Mouse (Mus musculus) forebrain, embryonic 10.5 days (tissue): Measurements from ENCODE around the gene Rapgef5. TPM values are rescaled to one million over a fixed set of nuclear protein-coding genes. Genes with fewer than 3 reads are reported as not detected.
A peak's percentile ranks its signal among the peaks of the same experiment; 100 is the strongest.
"Not testable (repeated sequence)": the region's sequence is repeated elsewhere in the genome, so short reads cannot be mapped to it uniquely, and the experiment has no call there.

Source experiments
- DNase-seq: peaks from one replicate; pipeline ENCODE4 v3.0.0-alpha.2; 2017; ENCODE audit warnings: low spot score; ENCODE audit errors: extremely low spot score
- H3K27ac ChIP-seq: fragments of 300-500 bp; sonication (generic); 2 replicates; pipeline ENCODE4 v1.5.1; 2016; ENCODE audit warnings: mild to moderate bottlenecking
- H3K27me3 ChIP-seq: fragments of 300-500 bp; sonication (generic); 2 replicates; pipeline ENCODE4 v1.6.1; 2016; ENCODE audit warnings: mild to moderate bottlenecking; ENCODE audit not compliant: poor library complexity, severe bottlenecking
- H3K36me3 ChIP-seq: fragments of 300-500 bp; sonication (generic); replicated peaks from 2 replicates; pipeline ENCODE4 v1.6.1; 2016; ENCODE audit warnings: mild to moderate bottlenecking, moderate library complexity
- H3K4me1 ChIP-seq: fragments of 300-500 bp; sonication (generic); 2 replicates; pipeline ENCODE4 v1.6.1; 2016
- H3K4me3 ChIP-seq: fragments of 300-500 bp; sonication (generic); 2 replicates; pipeline ENCODE4 v1.5.1; 2016; ENCODE audit warnings: mild to moderate bottlenecking, moderate library complexity
- H3K9me3 ChIP-seq: fragments of 300-500 bp; sonication (generic); 2 replicates; pipeline ENCODE4 v1.6.1; 2016; ENCODE audit warnings: mild to moderate bottlenecking, moderate library complexity
- WGBS: fragments of 180-500 bp; shearing (Covaris S2); methylation state at CpG from one replicate; pipeline ENCODE4 v1.1.7; 2016; 5-methylcytosine and 5-hydroxymethylcytosine counted together
- polyA plus RNA-seq: library from polyadenylated mRNA; unstranded; fragments of >200 nt; fragmentation: Nextera tagmentation; extraction: Ambion mirVana; gene quantifications from 2 replicates; pipeline ENCODE4 v1.2.1, GENCODE M21; 2016

Rapgef5 gene
- polyA plus RNA-seq, 1 experiment from 2014 or later = 6.5 TPM

DNA sequence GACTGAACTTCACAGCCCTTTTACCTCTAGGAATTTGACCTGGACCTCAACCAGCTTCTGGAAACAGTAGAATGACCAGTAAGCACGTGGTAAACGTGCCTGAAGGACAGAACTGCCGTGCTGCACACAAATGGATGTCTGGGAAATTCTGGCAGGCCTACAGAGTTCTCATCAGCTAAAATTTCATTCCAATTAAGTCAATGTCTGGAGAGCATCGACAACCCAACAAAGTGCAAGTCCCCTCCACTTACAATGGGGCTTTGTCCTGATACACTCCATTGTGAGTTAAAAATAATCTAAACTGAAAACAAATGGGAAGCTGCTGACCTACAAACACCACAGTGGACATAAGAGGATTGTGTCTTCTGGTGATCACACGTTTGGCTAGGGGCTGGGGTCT lies 260.6 kb downstream of the Rapgef5 start:
- no peak for DNase-seq
- Histone ChIP-seq H3K9me3 (no peaks in the 10 kb centered on the region; the same call in 1 of the 2 replicates), H3K4me1 (no peaks in the 10 kb centered on the region), H3K4me3 (no peak overlapping the region), H3K27ac (no peak overlapping the region), H3K36me3 (no peaks in the 10 kb centered on the region), H3K27me3 (no peaks in the 10 kb centered on the region)
- WGBS = 76% methylated on average over 5 of the region's 5 CpGs

DNA sequence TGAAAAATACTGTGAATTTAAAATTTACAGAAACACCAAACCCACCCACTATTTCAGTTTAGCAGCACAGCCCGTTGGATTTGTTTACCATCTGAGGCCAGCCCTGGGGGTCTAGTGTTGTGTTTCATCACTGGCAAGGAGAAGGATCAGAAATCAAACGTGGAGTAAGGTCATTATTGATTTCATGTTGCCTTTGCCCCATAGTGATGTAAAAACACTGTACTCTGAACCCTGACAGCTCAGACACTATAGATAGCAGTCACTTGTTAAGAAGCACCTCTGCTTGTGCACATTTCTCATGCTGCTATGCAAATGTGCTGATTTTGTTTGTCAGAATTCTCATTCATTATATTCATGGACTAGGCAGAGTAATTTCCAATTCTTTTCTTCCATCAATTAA lies 265.1 kb downstream of the Rapgef5 start:
- Histone ChIP-seq H3K27me3 (no peaks in the 10 kb centered on the region), H3K4me1 (peaks cover 19% of the 10 kb centered on the region), H3K9me3 (no peaks in the 10 kb centered on the region; the same call in 1 of the 2 replicates), H3K27ac (no peak overlapping the region), H3K4me3 (no peak overlapping the region), H3K36me3 (no peaks in the 10 kb centered on the region)
- 59% methylated on average over 2 of the region's 2 CpGs for WGBS
- DNase-seq = no peak

DNA sequence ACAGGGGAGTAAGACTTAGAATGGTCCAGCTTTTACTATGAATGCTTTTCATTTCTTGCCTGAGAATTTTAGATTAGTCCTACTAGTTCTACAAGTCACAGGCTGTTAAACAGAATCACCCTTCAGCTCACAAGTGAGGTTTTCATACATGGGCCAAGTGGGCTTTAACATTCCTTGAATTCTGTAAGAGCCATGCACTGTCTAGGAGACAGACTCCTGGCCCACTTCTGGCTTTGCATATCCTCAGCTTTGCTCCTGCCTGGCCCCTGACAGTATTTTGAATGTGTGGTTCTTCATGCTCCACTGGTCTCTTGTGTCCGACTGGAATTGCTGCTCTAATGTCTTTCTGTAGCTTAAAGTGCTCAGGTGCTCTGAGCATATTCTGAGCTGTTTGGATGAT lies 267.1 kb downstream of the Rapgef5 start:
- Histone ChIP-seq H3K4me3 (no peak overlapping the region), H3K4me1 (peaks cover 28% of the 10 kb centered on the region), H3K27ac (no peak overlapping the region), H3K27me3 (peaks cover 12% of the 10 kb centered on the region), H3K36me3 (no peaks in the 10 kb centered on the region), H3K9me3 (no peaks in the 10 kb centered on the region; the same call in 1 of the 2 replicates)
- no peak for DNase-seq
- 33% methylated on average over 1 of the region's 1 CpGs for WGBS

DNA sequence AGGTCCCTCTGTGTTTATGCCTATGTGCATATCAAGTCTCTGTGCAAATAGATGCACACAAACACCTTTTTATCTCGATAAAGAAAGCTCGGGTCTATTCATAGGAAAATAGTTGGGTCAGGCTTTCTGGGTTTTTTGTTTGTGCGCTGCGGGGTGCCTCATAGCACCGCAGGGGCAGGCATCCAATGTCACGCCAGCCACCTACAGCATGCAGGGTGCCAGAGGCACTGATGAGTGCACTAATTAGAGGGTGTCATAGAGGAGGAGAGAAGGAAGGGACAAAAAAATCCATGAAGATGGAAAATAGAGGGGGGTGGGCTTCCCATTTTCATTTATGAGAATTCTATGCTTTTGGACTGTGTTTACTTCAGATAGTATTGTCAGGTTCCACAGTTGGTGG lies 270.3 kb downstream of the Rapgef5 start:
- Histone ChIP-seq H3K36me3 (no peaks in the 10 kb centered on the region), H3K4me1 (peaks cover 40% of the 10 kb centered on the region), H3K4me3 (no peak overlapping the region), H3K27ac (no peak overlapping the region), H3K27me3 (peaks cover 12% of the 10 kb centered on the region), H3K9me3 (no peaks in the 10 kb centered on the region)
- DNase-seq = no peak
- 19% methylated on average over 6 of the region's 6 CpGs for WGBS

DNA sequence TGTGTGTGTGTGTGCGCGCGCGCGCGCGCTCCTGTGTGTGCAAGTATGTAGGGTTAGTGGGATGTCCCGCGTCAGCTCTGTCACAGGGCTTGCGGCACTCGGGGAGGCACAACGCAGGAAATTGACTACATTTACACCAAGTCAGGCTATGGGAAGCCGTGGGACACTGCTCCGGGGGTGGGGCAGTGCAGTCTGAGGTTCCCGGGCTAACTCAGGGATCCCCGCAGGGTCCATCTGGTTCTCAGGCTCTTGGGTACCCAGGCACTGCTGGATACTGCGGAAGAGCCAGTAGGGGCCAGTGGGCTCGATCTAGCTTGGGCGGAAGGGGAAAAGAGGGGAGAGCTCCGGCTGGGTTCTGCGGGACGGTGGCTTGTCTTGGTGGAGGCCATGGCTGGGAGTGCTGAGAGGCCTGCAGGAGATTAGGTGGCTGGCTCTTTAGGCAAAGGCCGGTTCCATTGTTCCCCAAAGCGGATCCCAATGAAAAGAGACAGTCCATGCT lies 272.3 kb downstream of the Rapgef5 start:
- H3K9me3 ChIP-seq = no peaks in the 10 kb centered on the region
- no peaks in the 10 kb centered on the region for H3K36me3 ChIP-seq
- DNase-seq = peak; percentile 45
- peaks cover 35% of the 10 kb centered on the region for H3K4me1 ChIP-seq
- peak overlapping the region; percentile 53 for H3K4me3 ChIP-seq
- WGBS = 9% methylated on average over 24 of the region's 24 CpGs
- peaks cover 12% of the 10 kb centered on the region for H3K27me3 ChIP-seq
- H3K27ac ChIP-seq = peak overlapping the region; percentile 87

DNA sequence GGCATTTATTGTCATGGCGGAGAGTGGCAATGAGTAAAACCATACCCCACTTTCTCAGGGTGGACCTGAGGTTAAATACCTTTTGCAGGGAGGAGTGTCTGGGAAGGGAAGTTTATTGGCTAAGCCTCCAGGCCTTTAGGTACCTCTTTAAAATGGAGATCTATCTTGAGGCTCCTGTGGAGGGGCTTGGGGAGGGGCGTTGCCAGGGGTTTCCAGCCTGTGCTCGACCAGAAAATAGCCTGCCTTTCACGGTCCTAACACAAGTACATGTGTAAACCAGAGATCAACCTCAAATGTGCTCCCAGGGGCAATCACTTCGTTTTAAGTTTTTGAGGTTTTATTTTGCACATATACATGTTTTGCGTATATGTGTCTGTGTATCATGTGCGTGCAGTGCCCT lies 272.7 kb downstream of the Rapgef5 start:
- peak overlapping the region; percentile 87 for H3K27ac ChIP-seq
- H3K9me3 ChIP-seq = no peaks in the 10 kb centered on the region
- H3K4me1 ChIP-seq = peaks cover 30% of the 10 kb centered on the region
- H3K27me3 ChIP-seq = peaks cover 12% of the 10 kb centered on the region
- no peaks in the 10 kb centered on the region for H3K36me3 ChIP-seq
- peak overlapping the region; percentile 53 for H3K4me3 ChIP-seq
- no peak for DNase-seq
- 15% methylated on average over 7 of the region's 7 CpGs for WGBS

DNA sequence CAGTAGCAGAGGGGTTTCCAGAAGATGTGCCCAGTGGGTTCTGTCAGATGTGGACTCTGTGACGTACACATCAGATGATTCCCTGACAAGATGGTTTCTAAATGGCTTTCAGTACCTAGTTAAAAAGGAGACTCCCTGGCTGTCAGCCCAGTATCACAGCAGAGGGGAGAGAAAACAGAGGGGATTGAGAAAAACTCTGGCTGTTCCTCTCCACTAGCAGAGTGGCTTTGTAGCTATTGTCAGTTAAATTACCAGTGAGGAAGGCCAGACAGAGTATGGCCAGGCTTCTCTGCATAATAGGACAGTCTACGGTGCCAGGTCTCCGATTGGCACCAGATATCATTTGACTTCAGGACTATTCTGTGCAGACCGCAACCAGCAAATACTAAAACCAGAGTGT lies 279.0 kb downstream of the Rapgef5 start:
- no peak overlapping the region for H3K4me3 ChIP-seq
- 85% methylated on average over 4 of the region's 4 CpGs for WGBS
- H3K4me1 ChIP-seq = no peaks in the 10 kb centered on the region
- H3K36me3 ChIP-seq = no peaks in the 10 kb centered on the region
- H3K9me3 ChIP-seq = no peaks in the 10 kb centered on the region
- no peaks in the 10 kb centered on the region for H3K27me3 ChIP-seq
- H3K27ac ChIP-seq = no peak overlapping the region
- DNase-seq = no peak

DNA sequence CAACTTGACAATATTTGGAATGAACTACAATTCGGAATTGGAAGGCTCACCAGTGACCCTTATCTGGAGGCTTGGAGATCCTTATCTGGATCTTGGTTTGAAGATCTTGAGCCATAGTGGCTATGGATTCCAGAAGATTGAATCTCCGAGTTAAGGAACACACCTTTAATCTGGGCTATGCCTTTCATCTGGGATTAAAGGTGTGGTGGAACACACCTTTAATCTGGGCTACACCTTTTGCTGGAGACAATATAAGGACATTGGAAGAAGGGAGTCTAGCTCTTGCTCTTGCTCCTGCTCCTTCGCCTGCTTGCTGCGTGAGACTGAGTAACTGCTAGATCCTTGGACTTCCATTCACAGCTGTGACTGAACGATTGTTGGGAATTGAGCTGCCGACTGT lies 287.7 kb downstream of the Rapgef5 start, which contains the start of gene Cdca7l:
TSS of gene Cdca7l (plus strand) at position 301 of the 400 bp plus-strand sequence.
- Histone ChIP-seq H3K4me1 (peaks cover 41% of the 10 kb centered on the region), H3K27ac (0 out of 2 replicates have a peak within 1 kb of the TSS, but pooled peaks have one; percentile 40), H3K27me3 (peaks cover 30% of the 10 kb centered on the region)
- H3K9me3 ChIP-seq, H3K36me3 ChIP-seq, H3K4me3 ChIP-seq, DNase-seq: not testable (repeated sequence)
- 100% methylated on average over 1 of the region's 6 CpGs for WGBS

DNA sequence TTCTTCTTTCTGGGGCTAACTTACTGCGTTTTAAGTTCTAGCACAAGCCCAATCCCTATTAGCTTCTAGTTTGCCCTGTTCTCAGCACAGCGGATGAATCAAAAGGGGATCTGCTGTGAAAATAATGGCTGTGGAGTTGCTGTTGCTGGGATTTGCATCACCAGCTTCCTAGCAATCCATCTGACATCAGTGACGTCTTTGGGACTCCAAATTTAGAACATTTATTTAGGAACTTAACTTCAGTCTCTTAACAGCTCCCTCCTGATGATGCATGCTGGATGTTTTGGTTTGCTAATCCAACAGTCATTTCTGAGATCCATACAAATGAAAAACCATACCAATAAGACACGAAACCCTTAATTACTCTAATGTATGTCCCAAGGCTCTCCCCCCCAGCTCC lies 289.3 kb downstream of the Rapgef5 start:
- Histone ChIP-seq H3K27ac (peak overlapping the region; percentile 26; the same call in 1 of the 2 replicates), H3K36me3 (no peaks in the 10 kb centered on the region), H3K4me3 (peak overlapping the region; percentile 32), H3K4me1 (peaks cover 57% of the 10 kb centered on the region), H3K27me3 (peaks cover 40% of the 10 kb centered on the region), H3K9me3 (no peaks in the 10 kb centered on the region; the same call in 1 of the 2 replicates)
- WGBS = 74% methylated on average over 4 of the region's 4 CpGs
- DNase-seq = no peak

DNA sequence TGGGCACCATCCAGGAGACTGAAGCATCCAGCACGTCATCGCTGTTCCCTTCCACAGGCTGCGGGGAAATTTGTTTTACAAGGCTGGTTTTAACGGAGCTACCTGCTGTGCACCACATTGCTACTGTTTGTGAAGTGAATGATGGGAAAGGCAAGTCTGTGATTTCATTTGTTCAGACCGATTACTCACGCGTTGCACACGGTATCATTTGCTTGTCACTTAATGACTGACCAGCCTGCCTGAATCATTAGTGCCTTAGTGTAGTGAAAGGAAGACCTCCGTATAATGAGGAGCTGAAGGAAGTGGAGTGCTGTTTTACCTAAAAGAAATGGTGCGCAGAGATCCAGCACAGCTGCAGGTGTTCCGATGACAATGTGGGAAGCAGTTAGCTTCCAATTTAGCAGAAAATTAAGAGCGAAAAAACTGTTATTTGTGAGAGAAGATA lies 289.8 kb downstream of the Rapgef5 start:
- peaks cover 59% of the 10 kb centered on the region for H3K4me1 ChIP-seq
- peaks cover 43% of the 10 kb centered on the region for H3K27me3 ChIP-seq
- WGBS = 24% methylated on average over 12 of the region's 12 CpGs
- peak overlapping the region; percentile 26; the same call in 1 of the 2 replicates for H3K27ac ChIP-seq
- H3K36me3 ChIP-seq = no peaks in the 10 kb centered on the region
- H3K4me3 ChIP-seq = peak overlapping the region; percentile 32
- peak; percentile 41 for DNase-seq
- no peaks in the 10 kb centered on the region; the same call in 1 of the 2 replicates for H3K9me3 ChIP-seq

DNA sequence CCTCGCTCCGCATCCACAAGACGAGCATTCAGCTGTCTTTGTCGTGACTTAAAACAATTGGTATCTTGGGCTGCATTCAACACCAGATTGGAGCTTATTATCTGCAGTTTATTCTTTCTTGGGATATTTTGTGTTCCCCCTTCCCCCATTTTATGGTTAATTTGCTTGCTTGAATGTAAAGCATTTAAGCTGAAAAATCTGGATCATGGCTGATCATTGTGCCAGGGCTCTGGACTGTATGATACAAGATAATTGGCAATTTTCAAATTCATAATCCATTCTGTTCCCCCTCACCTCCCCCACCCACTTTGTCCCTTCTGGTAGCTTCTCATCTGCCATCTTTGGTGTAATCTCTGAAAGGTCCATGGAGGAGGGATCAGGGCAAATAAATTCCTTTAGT lies 290.2 kb downstream of the Rapgef5 start:
- 40% methylated on average over 4 of the region's 4 CpGs for WGBS
- H3K27me3 ChIP-seq = peaks cover 47% of the 10 kb centered on the region
- DNase-seq = no peak
- peaks cover 59% of the 10 kb centered on the region for H3K4me1 ChIP-seq
- H3K36me3 ChIP-seq = no peaks in the 10 kb centered on the region
- H3K27ac ChIP-seq = peak overlapping the region; percentile 40; the same call in 1 of the 2 replicates
- peak overlapping the region; percentile 32 for H3K4me3 ChIP-seq
- no peaks in the 10 kb centered on the region; the same call in 1 of the 2 replicates for H3K9me3 ChIP-seq

DNA sequence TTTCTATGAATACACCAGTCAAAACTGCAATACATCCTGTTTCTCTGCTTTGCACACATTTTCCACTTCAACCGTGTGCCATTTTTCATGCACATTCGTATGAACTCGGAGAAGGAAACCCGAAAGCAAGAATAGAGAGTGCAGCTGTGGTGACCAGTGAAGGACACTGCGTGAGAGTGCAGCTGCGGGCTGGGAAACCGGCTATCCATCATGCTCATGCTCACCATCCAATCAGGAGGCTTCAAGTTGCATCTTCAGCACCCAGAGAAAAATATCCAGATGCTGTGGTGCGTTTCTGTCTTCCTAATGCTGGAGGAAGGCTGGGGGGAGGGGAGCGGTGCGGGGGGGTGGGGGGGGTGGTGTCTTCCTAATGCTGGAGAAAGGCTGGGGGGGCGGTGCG lies 291.4 kb downstream of the Rapgef5 start:
- 52% methylated on average over 10 of the region's 12 CpGs for WGBS
- Histone ChIP-seq H3K4me3 (peak overlapping the region; percentile 36), H3K9me3 (no peaks in the 10 kb centered on the region; the same call in 1 of the 2 replicates), H3K36me3 (no peaks in the 10 kb centered on the region), H3K27me3 (peaks cover 57% of the 10 kb centered on the region), H3K27ac (peak overlapping the region; percentile 59), H3K4me1 (peaks cover 59% of the 10 kb centered on the region)
- DNase-seq = no peak

DNA sequence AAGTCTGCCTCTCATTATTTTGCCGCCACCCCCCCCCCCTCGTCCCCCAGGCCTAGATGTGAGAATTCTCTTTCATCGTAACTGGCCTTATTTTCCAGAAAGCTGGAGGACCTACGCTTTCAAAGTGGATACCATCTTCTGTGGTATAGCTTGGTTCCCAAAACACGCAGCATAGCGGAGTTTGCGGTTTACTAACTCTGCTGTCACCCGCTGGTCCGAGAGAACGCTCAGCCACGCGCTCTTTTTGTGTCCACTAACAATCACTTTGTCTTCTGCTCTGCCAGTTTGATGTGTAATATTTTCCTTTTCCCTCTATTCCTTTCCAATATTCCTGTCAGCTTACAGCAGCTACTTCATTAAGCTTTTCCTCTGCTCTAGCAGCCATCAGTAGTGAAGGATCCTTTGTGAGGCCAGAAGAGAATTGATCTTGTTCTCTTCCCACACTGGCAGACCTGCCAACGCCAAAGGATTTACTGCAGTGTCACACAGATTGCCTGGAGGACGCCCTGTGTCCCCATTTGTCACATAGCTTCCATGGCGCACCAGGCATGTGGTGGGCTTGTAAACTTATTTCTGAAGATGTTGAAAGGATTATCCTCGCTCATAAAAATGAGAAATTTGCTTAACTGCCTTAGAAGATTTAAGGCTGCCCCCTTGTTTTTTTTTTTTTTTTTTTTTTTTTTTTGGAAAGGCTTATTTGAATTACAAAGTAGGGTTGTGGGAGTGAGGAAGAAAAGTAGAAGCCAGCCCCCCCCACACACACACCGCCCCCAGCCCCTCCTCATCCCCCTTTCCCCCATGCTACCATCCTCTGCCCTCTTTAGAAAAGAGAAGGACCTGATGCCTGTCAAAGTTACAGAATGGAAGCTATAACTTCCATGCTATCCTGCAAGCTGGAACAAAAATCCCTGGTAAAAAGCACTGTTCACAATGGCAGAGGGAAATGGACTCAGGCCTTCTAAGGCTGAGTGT lies 292.4 kb downstream of the Rapgef5 start:
- no peaks in the 10 kb centered on the region for H3K36me3 ChIP-seq
- H3K27me3 ChIP-seq = peaks cover 57% of the 10 kb centered on the region
- no peak for DNase-seq
- peaks cover 59% of the 10 kb centered on the region for H3K4me1 ChIP-seq
- WGBS = 52% methylated on average over 17 of the region's 17 CpGs
- peak overlapping the region; percentile 59 for H3K27ac ChIP-seq
- H3K9me3 ChIP-seq = no peaks in the 10 kb centered on the region; the same call in 1 of the 2 replicates
- peak overlapping the region; percentile 36 for H3K4me3 ChIP-seq
